Mouse (Mus musculus) kidney, adult 2 months (tissue): Measurements from ENCODE around the gene Phka1. TPM values are rescaled to one million over a fixed set of nuclear protein-coding genes. Genes with fewer than 3 reads are reported as not detected.

Experiments
- DNase-seq: peaks from one replicate; pipeline ENCODE4 v3.0.0; 2021
- H3K27ac ChIP-seq: fragments of 200-500 bp; 2 replicates; pipeline ENCODE4 v1.5.1; 2012; ENCODE audit warnings: low read depth, low read length, control low read depth, inconsistent platforms; ENCODE audit not compliant: insufficient read depth
- H3K27me3 ChIP-seq: fragments of 200-500 bp; replicated peaks from 2 replicates; pipeline ENCODE4 v1.6.1; 2012; ENCODE audit warnings: mild to moderate bottlenecking, moderate library complexity, low read length, inconsistent platforms; ENCODE audit not compliant: control insufficient read depth, insufficient read depth
- H3K36me3 ChIP-seq: fragments of 200-500 bp; 2 replicates; pipeline ENCODE4 v1.6.1; 2012; ENCODE audit warnings: mild to moderate bottlenecking, moderate library complexity, low read length, inconsistent platforms; ENCODE audit not compliant: control insufficient read depth, insufficient read depth
- H3K4me1 ChIP-seq: fragments of 200-500 bp; 2 replicates; pipeline ENCODE4 v1.6.1; 2011; ENCODE audit warnings: low read length; ENCODE audit not compliant: control insufficient read depth, insufficient read depth
- H3K4me3 ChIP-seq: fragments of 200-500 bp; 2 replicates; pipeline ENCODE4 v1.5.1; 2011; ENCODE audit warnings: mild to moderate bottlenecking, low read depth, low read length, control low read depth; ENCODE audit not compliant: insufficient read depth
- CTCF ChIP-seq: fragments of 200-500 bp; conservative IDR thresholded peaks from 2 replicates; pipeline ENCODE4 v1.5.1; 2011; ENCODE audit warnings: low read depth, mild to moderate bottlenecking, control low read depth, low read length, moderate library complexity, mixed read lengths; ENCODE audit not compliant: insufficient read depth, insufficient read length
- POLR2A ChIP-seq: fragments of 200-500 bp; IDR thresholded peaks from one replicate; pipeline ENCODE4 v1.6.1; 2011; ENCODE audit warnings: low read depth, low read length, control low read depth
- WGBS: fragments of 180-500 bp; shearing (Covaris S2); methylation state at CpG from one replicate; pipeline ENCODE4 v1.1.7; 2018; 5-methylcytosine and 5-hydroxymethylcytosine counted together
- polyA plus RNA-seq: library from polyadenylated mRNA; depleted of rRNA; stranded (reverse); fragments of >200 nt; gene quantifications from 2 replicates; pipeline ENCODE4 v1.2.3, GENCODE M21; 2012; rRNA removed

The Phka1 gene
- polyA plus RNA-seq, 1 experiment: 6.1 TPM

GRCm38 (mm10) chrX:102476784-102477183, 167.3 kb downstream of the Phka1 start:
- WGBS: 37% methylated on average over 3 of the region's 3 CpGs
- TF ChIP-seq CTCF (peak; percentile 58), POLR2A (no peak)

GRCm38 (mm10) chrX:102475555-102475954, 168.5 kb downstream of the Phka1 start:
- Histone ChIP-seq H3K4me3 (no peak overlapping the region), H3K27ac (no peak overlapping the region), H3K36me3 (no peaks in the 10 kb centered on the region), H3K27me3 (no peaks in the 10 kb centered on the region), H3K4me1 (no peaks in the 10 kb centered on the region)
- 82% methylated on average over 5 of the region's 5 CpGs for WGBS
- no peak for DNase-seq
- no peak for TF ChIP-seq CTCF
- TF ChIP-seq POLR2A: no peak

More at GRCm38 (mm10) chrX:102476784-102477183, 167.3 kb downstream of the Phka1 start:
- Histone ChIP-seq H3K27ac (no peak overlapping the region), H3K36me3 (no peaks in the 10 kb centered on the region), H3K27me3 (no peaks in the 10 kb centered on the region), H3K4me1 (no peaks in the 10 kb centered on the region), H3K4me3 (no peak overlapping the region)
- DNase-seq: peak; percentile 60

Other genes with a start within 250 kb of the Phka1 start
- 4.8 and 5.5 TPM in 2 replicates for gene Hdac8, start 138.9 kb downstream of the Phka1 start, polyA plus RNA-seq
- not detected in 2 replicates for gene Gm3880, start 42.7 kb upstream of the Phka1 start, polyA plus RNA-seq
- not detected in 2 replicates for gene Gm9112, start 63.4 kb upstream of the Phka1 start, polyA plus RNA-seq
- not detected in 2 replicates for gene Dmrtc1b, start 63.6 kb upstream of the Phka1 start, polyA plus RNA-seq
- gene Dmrtc1c1, start 158.7 kb upstream of the Phka1 start, polyA plus RNA-seq: not detected in 2 replicates
- not detected in 2 replicates for gene Dmrtc1c2, start 210.4 kb upstream of the Phka1 start, polyA plus RNA-seq
- 0.14 TPM in 1 of 2 replicates, not detected in the other for gene 1700031F05Rik, start 223.7 kb upstream of the Phka1 start, polyA plus RNA-seq